Mouse (Mus musculus) adrenal gland, postnatal 36 days (tissue): ENCODE measurements at regions not wholly inside any gene's neighbourhood (a gene's known extent, or its start where the extent isn't known, plus 50 kb on each side); places are given as distances from the start of the nearest gene placed in this dataset.
"Not testable (repeated sequence)": the region's sequence is repeated elsewhere in the genome, so short reads cannot be mapped to it uniquely, and the experiment has no call there.

Source experiments
- DNase-seq, 2 experiments: peaks; one replicate each; pipeline ENCODE4 v3.0.0; 2021; ENCODE audit warnings: mixed read lengths in 1 of 2

GRCm38 (mm10) chr12:16374331-16374996, 236.3 kb downstream of the Lpin1 start:
- DNase-seq = no peak

- DNase-seq = no peak
Observed at GRCm38 (mm10) chr12:16370061-16370460, 240.7 kb downstream of the Lpin1 start.

- DNase-seq = no peak
Observed at GRCm38 (mm10) chr12:16362341-16362740, 248.4 kb downstream of the Lpin1 start.

GRCm38 (mm10) chr12:16358831-16359230, 251.9 kb downstream of the Lpin1 start:
- no peak for DNase-seq

- no peak for DNase-seq
Observed at GRCm38 (mm10) chr12:16354711-16355110, 256.1 kb downstream of the Lpin1 start.

- DNase-seq = no peak
Observed at GRCm38 (mm10) chr12:16351751-16352150, 259.0 kb downstream of the Lpin1 start.

GRCm38 (mm10) chr12:16349310-16349709, 261.5 kb downstream of the Lpin1 start:
- DNase-seq = no peak

- no peak for DNase-seq
Observed at GRCm38 (mm10) chr12:16344021-16344420, 266.7 kb downstream of the Lpin1 start.

- not testable (repeated sequence) for DNase-seq
Observed at GRCm38 (mm10) chr12:16342030-16342429, 268.7 kb downstream of the Lpin1 start.

- no peak for DNase-seq
Observed at GRCm38 (mm10) chr12:16331456-16331855, 279.3 kb downstream of the Lpin1 start.

GRCm38 (mm10) chr12:16329129-16329528, 281.6 kb downstream of the Lpin1 start:
- DNase-seq = no peak

GRCm38 (mm10) chr12:16320536-16321402, 290.0 kb downstream of the Lpin1 start:
- no peak for DNase-seq

- no peak for DNase-seq
Observed at GRCm38 (mm10) chr12:16308101-16308500, 302.7 kb downstream of the Lpin1 start.

GRCm38 (mm10) chr12:16304701-16305377, 305.9 kb downstream of the Lpin1 start:
- DNase-seq = no peak

- DNase-seq = no peak
Observed at GRCm38 (mm10) chr12:16285061-16285460, 325.7 kb downstream of the Lpin1 start.

- no peak for DNase-seq
Observed at GRCm38 (mm10) chr12:16279146-16279545, 331.6 kb downstream of the Lpin1 start.

- no peak for DNase-seq
Observed at GRCm38 (mm10) chr12:16277567-16278332, 333.0 kb downstream of the Lpin1 start.

- DNase-seq = no peak
Observed at GRCm38 (mm10) chr12:16277144-16277543, 333.6 kb downstream of the Lpin1 start.

GRCm38 (mm10) chr12:16276301-16276700, 334.5 kb downstream of the Lpin1 start:
- no peak for DNase-seq

GRCm38 (mm10) chr12:16272441-16272840, 338.3 kb downstream of the Lpin1 start:
- DNase-seq = no peak

- DNase-seq = peak in 1 of 2 experiments; percentile 15
Observed at GRCm38 (mm10) chr12:16270876-16271275, 339.9 kb downstream of the Lpin1 start.

- no peak for DNase-seq
Observed at GRCm38 (mm10) chr12:16269706-16270105, 341.1 kb downstream of the Lpin1 start.
